Mouse (Mus musculus) neural tube, embryonic 14.5 days (tissue): ENCODE measurements around the gene Atad2b. TPM values are rescaled to one million over a fixed set of nuclear protein-coding genes. Genes with fewer than 3 reads are reported as not detected.
"Not testable (repeated sequence)": the region's sequence is repeated elsewhere in the genome, so short reads cannot be mapped to it uniquely, and the experiment has no call there.

Source experiments
- ATAC-seq: fragments of 200-750 bp; cut with Nextera tagmentation; 2 replicates; pipeline ENCODE4 v1.8.0; 2017; ENCODE audit warnings: low read depth, mild to moderate bottlenecking, moderate TSS enrichment, moderate library complexity
- H3K27ac ChIP-seq: fragments of 300-500 bp; sonication (generic); 2 replicates; pipeline ENCODE4 v1.5.1; 2014; ENCODE audit warnings: low read depth, mild to moderate bottlenecking, control low read depth, low read length, moderate library complexity, mixed read lengths
- H3K27me3 ChIP-seq: fragments of 300-500 bp; sonication (generic); 2 replicates; pipeline ENCODE4 v1.6.1; 2014; ENCODE audit warnings: low read length; ENCODE audit not compliant: control insufficient read depth, insufficient read depth
- H3K36me3 ChIP-seq: fragments of 300-500 bp; sonication (generic); 2 replicates; pipeline ENCODE4 v1.6.1; 2014; ENCODE audit warnings: low read length, mixed read lengths; ENCODE audit not compliant: control insufficient read depth, insufficient read depth
- H3K4me1 ChIP-seq: fragments of 300-500 bp; sonication (generic); 2 replicates; pipeline ENCODE4 v1.6.1; 2014; ENCODE audit warnings: low read length; ENCODE audit not compliant: control insufficient read depth, insufficient read depth
- H3K4me2 ChIP-seq: fragments of 300-500 bp; sonication (generic); 2 replicates; pipeline ENCODE4 v1.6.1; 2014; ENCODE audit warnings: mild to moderate bottlenecking, low read depth, low read length, control low read depth
- H3K4me3 ChIP-seq: fragments of 300-500 bp; sonication (generic); 2 replicates; pipeline ENCODE4 v1.5.1; 2014; ENCODE audit warnings: low read depth, low read length, control low read depth, mixed read lengths
- H3K9ac ChIP-seq: fragments of 300-500 bp; sonication (generic); replicated peaks from 2 replicates; pipeline ENCODE4 v1.6.1; 2014; ENCODE audit warnings: low read depth, mild to moderate bottlenecking, control low read depth, low read length, mixed read lengths
- H3K9me3 ChIP-seq: fragments of 300-500 bp; sonication (generic); 2 replicates; pipeline ENCODE4 v1.6.1; 2016; ENCODE audit warnings: low read length; ENCODE audit not compliant: control insufficient read depth
- WGBS: fragments of 180-500 bp; shearing (Covaris S2); extraction: QIAGEN DNeasy Blood & Tissue Kit; methylation state at CpG from one replicate; pipeline ENCODE4 v1.1.7; 2014; 5-methylcytosine and 5-hydroxymethylcytosine counted together
- polyA plus RNA-seq: library from polyadenylated mRNA; unstranded; fragments of >200 nt; fragmentation: Nextera tagmentation; extraction: Ambion mirVana; gene quantifications from 2 replicates; pipeline ENCODE4 v1.2.1, GENCODE M21; 2014

The Atad2b gene
- polyA plus RNA-seq, 1 experiment from 2014 or later = 20.4 TPM

DNA sequence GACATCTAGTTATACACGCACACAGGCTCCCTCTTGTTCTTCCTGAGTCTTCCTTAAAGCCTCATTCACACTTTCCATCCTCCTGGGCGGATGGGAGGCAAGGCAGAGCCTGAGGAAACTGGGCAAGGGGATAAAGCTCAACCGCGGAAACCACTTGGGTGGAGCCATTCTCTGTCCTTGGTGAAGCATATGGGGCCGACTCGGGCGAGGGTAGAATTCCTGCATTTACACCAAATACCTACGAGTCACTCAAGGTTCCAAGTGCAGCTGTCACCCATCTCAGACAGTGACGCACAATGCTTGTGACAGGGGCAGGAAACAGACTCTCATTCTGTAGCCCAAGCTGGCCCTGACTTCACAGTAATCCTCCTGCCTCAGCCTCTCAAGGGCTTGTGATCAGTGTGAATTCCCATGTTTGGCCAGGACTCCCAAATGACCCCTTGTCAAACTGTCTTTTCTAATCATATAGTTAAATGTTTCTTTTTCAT lies 38.8 kb upstream of the Atad2b start:
- Histone ChIP-seq H3K4me2 (no peak overlapping the region), H3K9me3 (no peaks in the 10 kb centered on the region), H3K36me3 (peaks cover 7% of the 10 kb centered on the region; the same call in 1 of the 2 replicates), H3K27ac (no peak overlapping the region), H3K27me3 (no peaks in the 10 kb centered on the region), H3K4me1 (no peaks in the 10 kb centered on the region), H3K4me3 (no peak overlapping the region), H3K9ac (no peak overlapping the region)
- ATAC-seq = no peak
- 82% methylated on average over 9 of the region's 9 CpGs for WGBS

- no peaks in the 10 kb centered on the region for H3K27me3 ChIP-seq
- no peak overlapping the region for H3K9ac ChIP-seq
- H3K27ac ChIP-seq = no peak overlapping the region
- no peak overlapping the region for H3K4me2 ChIP-seq
- H3K9me3 ChIP-seq = no peaks in the 10 kb centered on the region
- ATAC-seq = no peak
- peaks cover 7% of the 10 kb centered on the region; the same call in 1 of the 2 replicates for H3K36me3 ChIP-seq
- WGBS = 95% methylated on average over 5 of the region's 5 CpGs
- no peaks in the 10 kb centered on the region for H3K4me1 ChIP-seq
- H3K4me3 ChIP-seq = no peak overlapping the region
Observed at GRCm38 (mm10) chr12:4879048-4879447, 38.1 kb upstream of the Atad2b start.

DNA sequence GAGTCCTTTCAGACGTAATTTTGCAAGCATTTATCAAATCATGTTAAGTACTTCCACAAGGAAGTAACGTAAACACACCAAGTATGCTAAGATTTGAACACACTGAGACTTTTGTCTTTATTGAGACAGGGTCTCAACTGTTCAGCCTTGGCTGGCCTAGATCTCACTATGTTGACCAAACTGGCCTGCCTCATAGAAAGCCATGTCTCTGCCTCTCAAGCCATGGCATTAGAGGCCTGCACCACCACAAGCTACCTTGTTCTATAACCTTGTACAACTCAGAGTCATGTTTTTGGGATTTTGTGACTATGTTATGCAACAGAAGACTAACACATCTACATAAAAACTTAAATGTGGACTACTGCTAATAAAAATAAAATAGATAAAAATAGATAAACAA lies 35.1 kb upstream of the Atad2b start:
- no peaks in the 10 kb centered on the region for H3K9me3 ChIP-seq
- no peak overlapping the region for H3K4me3 ChIP-seq
- no peak overlapping the region for H3K4me2 ChIP-seq
- no peak overlapping the region for H3K9ac ChIP-seq
- H3K27me3 ChIP-seq = no peaks in the 10 kb centered on the region
- H3K27ac ChIP-seq = no peak overlapping the region
- 84% methylated on average over 2 of the region's 2 CpGs for WGBS
- peaks cover 7% of the 10 kb centered on the region; the same call in 1 of the 2 replicates for H3K36me3 ChIP-seq
- no peak for ATAC-seq
- H3K4me1 ChIP-seq = no peaks in the 10 kb centered on the region

GRCm38 (mm10) chr12:4885062-4885461 lies 32.1 kb upstream of the Atad2b start:
- WGBS = 89% methylated on average over 1 of the region's 1 CpGs
- Histone ChIP-seq H3K27ac (no peak overlapping the region), H3K9ac (no peak overlapping the region)

GRCm38 (mm10) chr12:4886581-4886980 lies 30.6 kb upstream of the Atad2b start:
- H3K36me3 ChIP-seq, H3K9ac ChIP-seq, H3K4me3 ChIP-seq, ATAC-seq, H3K4me1 ChIP-seq, H3K9me3 ChIP-seq, H3K4me2 ChIP-seq, H3K27ac ChIP-seq, H3K27me3 ChIP-seq: not testable (repeated sequence)
- WGBS = 97% methylated on average over 4 of the region's 4 CpGs

More at GRCm38 (mm10) chr12:4885062-4885461, 32.1 kb upstream of the Atad2b start:
- Histone ChIP-seq H3K36me3 (peaks cover 4% of the 10 kb centered on the region; the same call in 1 of the 2 replicates), H3K4me2 (no peak overlapping the region), H3K4me1 (no peaks in the 10 kb centered on the region), H3K27me3 (no peaks in the 10 kb centered on the region), H3K4me3 (no peak overlapping the region), H3K9me3 (no peaks in the 10 kb centered on the region)
- ATAC-seq = no peak

- H3K27me3 ChIP-seq = no peaks in the 10 kb centered on the region
- no peaks in the 10 kb centered on the region for H3K36me3 ChIP-seq
- no peaks in the 10 kb centered on the region for H3K4me1 ChIP-seq
- H3K4me3 ChIP-seq = no peak overlapping the region
- H3K27ac ChIP-seq = no peak overlapping the region
- no peak for ATAC-seq
- H3K9ac ChIP-seq = no peak overlapping the region
- H3K4me2 ChIP-seq = no peak overlapping the region
- no peaks in the 10 kb centered on the region for H3K9me3 ChIP-seq
Observed at GRCm38 (mm10) chr12:4888739-4889138, 28.4 kb upstream of the Atad2b start.

DNA sequence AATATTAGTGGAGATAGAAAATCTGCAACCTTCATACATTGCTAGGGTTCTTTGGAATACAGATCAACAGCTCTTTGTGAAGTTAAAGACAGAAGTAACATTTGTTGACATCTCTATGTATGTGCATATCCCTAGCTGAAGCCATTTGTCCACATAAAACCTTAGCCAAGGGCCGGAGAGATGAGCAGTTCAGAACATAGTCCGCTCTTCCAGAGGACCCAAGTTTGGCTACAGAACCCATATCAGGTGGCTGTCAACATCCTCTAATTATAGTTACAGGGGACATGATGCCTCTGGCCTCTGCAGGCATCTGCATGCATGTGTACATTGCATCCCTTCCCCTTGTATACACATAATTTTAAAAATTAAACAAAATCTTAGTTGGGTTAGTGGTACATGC lies 27.9 kb upstream of the Atad2b start:
- Histone ChIP-seq H3K4me3 (no peak overlapping the region), H3K27me3 (no peaks in the 10 kb centered on the region), H3K27ac (no peak overlapping the region), H3K36me3 (no peaks in the 10 kb centered on the region), H3K4me1 (no peaks in the 10 kb centered on the region), H3K4me2 (no peak overlapping the region), H3K9me3 (no peaks in the 10 kb centered on the region), H3K9ac (no peak overlapping the region)
- no peak for ATAC-seq
- WGBS = 96% methylated on average over 2 of the region's 2 CpGs

DNA sequence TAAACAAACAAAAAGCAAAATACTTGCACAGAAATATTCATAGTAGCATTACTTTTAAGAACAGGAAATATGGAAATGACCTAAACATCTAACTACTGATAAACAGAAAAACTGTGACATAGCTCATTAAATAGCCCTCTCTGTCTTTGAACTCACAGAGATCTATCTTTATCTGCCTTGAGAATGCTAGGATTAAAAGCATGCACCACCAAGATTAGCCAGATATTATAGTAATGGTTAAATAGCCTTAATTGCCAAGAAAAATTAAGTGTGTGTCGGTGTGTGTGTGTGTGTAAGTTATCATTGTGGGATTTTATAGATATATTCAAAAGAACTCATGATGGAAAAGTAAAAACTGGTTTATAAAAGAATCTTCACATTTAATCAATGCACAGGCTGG lies 27.3 kb upstream of the Atad2b start:
- Histone ChIP-seq H3K27me3 (no peaks in the 10 kb centered on the region), H3K4me3 (no peak overlapping the region), H3K4me1 (no peaks in the 10 kb centered on the region), H3K4me2 (no peak overlapping the region), H3K27ac (no peak overlapping the region), H3K36me3 (no peaks in the 10 kb centered on the region), H3K9ac (no peak overlapping the region), H3K9me3 (no peaks in the 10 kb centered on the region)
- WGBS = 100% methylated on average over 1 of the region's 1 CpGs
- no peak for ATAC-seq

- Histone ChIP-seq H3K27me3 (no peaks in the 10 kb centered on the region), H3K4me2 (no peak overlapping the region), H3K36me3 (no peaks in the 10 kb centered on the region), H3K4me3 (no peak overlapping the region), H3K9ac (no peak overlapping the region), H3K9me3 (no peaks in the 10 kb centered on the region), H3K4me1 (no peaks in the 10 kb centered on the region), H3K27ac (no peak overlapping the region)
- ATAC-seq = no peak
- 90% methylated on average over 5 of the region's 5 CpGs for WGBS
Observed at GRCm38 (mm10) chr12:4898024-4898423, 19.1 kb upstream of the Atad2b start.
